Mouse (Mus musculus): ENCODE results near the gene Atp8a2.

The Atp8a2 gene

GRCm38 (mm10) chr14:59590614-59591013, 606.4 kb downstream of the Atp8a2 start:
- peak; percentile 40 to 47 for DNase-seq

All from kidney, postnatal 4 days (tissue).